Mouse (Mus musculus) cerebellum, adult 2 months (tissue): ENCODE results near the gene Atf7.

Source experiments
- CTCF ChIP-seq: fragments of 200-500 bp; IDR thresholded peaks from 2 replicates; pipeline ENCODE4 v1.5.1; 2011; ENCODE audit warnings: low read depth, mild to moderate bottlenecking, control low read depth, low read length, moderate library complexity, borderline replicate concordance; ENCODE audit not compliant: insufficient read depth
- POLR2A ChIP-seq: fragments of 200-500 bp; IDR thresholded peaks from 2 replicates; pipeline ENCODE4 v1.6.1; 2011; ENCODE audit warnings: low read length, control low read depth, borderline replicate concordance; ENCODE audit not compliant: insufficient read depth

GRCm38 (mm10) chr15:102530566-102530965, 94.7 kb downstream of the Atf7 start:
- TF ChIP-seq POLR2A (no peak), CTCF (no peak)
